Mouse (Mus musculus): ENCODE measurements around the gene Syt16.

DNA sequence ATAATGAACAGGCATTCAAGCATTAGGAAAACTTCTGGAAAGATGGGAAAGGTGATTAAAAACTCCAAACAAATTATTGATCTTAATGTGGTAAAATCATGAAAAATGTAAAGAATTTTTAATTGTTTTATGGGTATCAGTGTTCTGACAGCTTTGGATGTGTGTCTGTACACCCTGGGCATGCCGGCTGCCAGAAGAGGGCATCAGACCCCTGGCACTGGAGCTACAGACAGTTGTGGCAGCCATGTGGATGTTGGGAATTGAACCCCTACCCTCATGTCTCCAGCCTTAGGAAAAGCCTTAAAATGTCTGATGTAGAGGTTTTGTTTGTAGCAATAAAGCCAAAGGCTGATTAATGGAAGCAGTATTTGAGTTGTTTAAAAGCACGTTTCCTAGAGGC, 27.5 kb downstream of the Syt16 start:
- TF ChIP-seq CTCF (IDR thresholded peaks at IDR 0.05; ENCODE audit: low read depth) (no peak), EP300 (IDR thresholded peaks at IDR 0.05; ENCODE audit: low read depth) (no peak)
